Mouse (Mus musculus) kidney, embryonic 15.5 days (tissue): ENCODE results near the gene Rtn4ip1. TPM values are rescaled to one million over a fixed set of nuclear protein-coding genes. Genes with fewer than 3 reads are reported as not detected.
"Not testable (repeated sequence)": the region's sequence is repeated elsewhere in the genome, so short reads cannot be mapped to it uniquely, and the experiment has no call there.

Experiments
- ATAC-seq: fragments of 200-750 bp; cut with Nextera tagmentation; replicated peaks from 2 replicates; pipeline ENCODE4 v1.8.0; 2017; ENCODE audit warnings: moderate TSS enrichment; ENCODE audit not compliant: low FRiP score
- H3K27ac ChIP-seq: fragments of 300-500 bp; sonication (generic); 2 replicates; pipeline ENCODE4 v1.5.1; 2015; ENCODE audit warnings: mild to moderate bottlenecking, inconsistent platforms
- H3K27me3 ChIP-seq: fragments of 300-500 bp; sonication (generic); 2 replicates; pipeline ENCODE4 v1.6.1; 2015; ENCODE audit warnings: inconsistent platforms
- H3K36me3 ChIP-seq: fragments of 300-500 bp; sonication (generic); 2 replicates; pipeline ENCODE4 v1.6.1; 2015; ENCODE audit warnings: inconsistent platforms
- H3K4me1 ChIP-seq: fragments of 300-500 bp; sonication (generic); 2 replicates; pipeline ENCODE4 v1.6.1; 2015; ENCODE audit warnings: inconsistent platforms
- H3K4me2 ChIP-seq: fragments of 300-500 bp; sonication (generic); 2 replicates; pipeline ENCODE4 v1.6.1; 2015; ENCODE audit warnings: moderate library complexity, mild to moderate bottlenecking, inconsistent platforms
- H3K4me3 ChIP-seq: fragments of 300-500 bp; sonication (generic); replicated peaks from 2 replicates; pipeline ENCODE4 v1.5.1; 2015; ENCODE audit warnings: mild to moderate bottlenecking, inconsistent platforms
- H3K9ac ChIP-seq: fragments of 300-500 bp; sonication (generic); 2 replicates; pipeline ENCODE4 v1.6.1; 2015; ENCODE audit warnings: mild to moderate bottlenecking, inconsistent platforms
- H3K9me3 ChIP-seq: fragments of 300-500 bp; sonication (generic); replicated peaks from 2 replicates; pipeline ENCODE4 v1.6.1; 2016; ENCODE audit warnings: inconsistent platforms
- WGBS: fragments of 180-500 bp; shearing (Covaris S2); methylation state at CpG from one replicate; pipeline ENCODE4 v1.1.7; 2015; ENCODE audit warnings: mixed read lengths; 5-methylcytosine and 5-hydroxymethylcytosine counted together
- polyA plus RNA-seq: library from polyadenylated mRNA; unstranded; fragments of >200 nt; fragmentation: Nextera tagmentation; extraction: Ambion mirVana; gene quantifications from 2 replicates; pipeline ENCODE4 v1.2.1, GENCODE M21; 2015

Rtn4ip1 gene
- polyA plus RNA-seq, 1 experiment from 2014 or later: 17.1 TPM

- Histone ChIP-seq H3K27ac (no peak overlapping the region), H3K36me3 (no peaks in the 10 kb centered on the region), H3K9ac (no peak overlapping the region), H3K27me3 (no peaks in the 10 kb centered on the region), H3K4me2 (no peak overlapping the region), H3K9me3 (no peaks in the 10 kb centered on the region), H3K4me3 (no peak overlapping the region), H3K4me1 (peaks cover 16% of the 10 kb centered on the region)
- ATAC-seq: no peak
- WGBS: 93% methylated on average over 1 of the region's 1 CpGs
These were observed 3.0 kb downstream of the Rtn4ip1 start for GRCm38 (mm10) chr10:43904569-43904968.

GRCm38 (mm10) chr10:43910032-43910872 lies 8.6 kb downstream of the Rtn4ip1 start:
- Histone ChIP-seq H3K27ac (no peak overlapping the region), H3K9me3 (no peaks in the 10 kb centered on the region), H3K9ac (no peak overlapping the region), H3K36me3 (no peaks in the 10 kb centered on the region), H3K4me2 (no peak overlapping the region), H3K4me3 (no peak overlapping the region), H3K27me3 (no peaks in the 10 kb centered on the region), H3K4me1 (no peaks in the 10 kb centered on the region)
- 79% methylated on average over 12 of the region's 12 CpGs for WGBS
- ATAC-seq: no peak

GRCm38 (mm10) chr10:43910873-43911142 lies 9.2 kb downstream of the Rtn4ip1 start:
- Histone ChIP-seq H3K27ac (no peak overlapping the region), H3K9ac (no peak overlapping the region), H3K4me1 (no peaks in the 10 kb centered on the region), H3K4me3 (no peak overlapping the region), H3K9me3 (no peaks in the 10 kb centered on the region), H3K4me2 (no peak overlapping the region), H3K27me3 (no peaks in the 10 kb centered on the region), H3K36me3 (no peaks in the 10 kb centered on the region)
- 87% methylated on average over 8 of the region's 8 CpGs for WGBS
- no peak for ATAC-seq

GRCm38 (mm10) chr10:43912236-43912635 lies 10.6 kb downstream of the Rtn4ip1 start:
- WGBS: 79% methylated on average over 3 of the region's 3 CpGs
- Histone ChIP-seq H3K36me3 (no peaks in the 10 kb centered on the region), H3K4me3 (no peak overlapping the region), H3K27ac (no peak overlapping the region), H3K27me3 (no peaks in the 10 kb centered on the region), H3K9me3 (no peaks in the 10 kb centered on the region), H3K4me1 (peaks cover 4% of the 10 kb centered on the region; the same call in 1 of the 2 replicates), H3K4me2 (no peak overlapping the region), H3K9ac (no peak overlapping the region)
- ATAC-seq: no peak

- no peaks in the 10 kb centered on the region for H3K27me3 ChIP-seq
- H3K9me3 ChIP-seq: no peaks in the 10 kb centered on the region
- no peaks in the 10 kb centered on the region for H3K36me3 ChIP-seq
- no peak overlapping the region for H3K9ac ChIP-seq
- peaks cover 7% of the 10 kb centered on the region for H3K4me1 ChIP-seq
- WGBS: 83% methylated on average over 12 of the region's 12 CpGs
- H3K27ac ChIP-seq: no peak overlapping the region
- ATAC-seq: no peak
- no peak overlapping the region for H3K4me2 ChIP-seq
- no peak overlapping the region for H3K4me3 ChIP-seq
These were observed 14.6 kb downstream of the Rtn4ip1 start for GRCm38 (mm10) chr10:43916181-43916580.

- 88% methylated on average over 2 of the region's 2 CpGs for WGBS
These were observed 15.1 kb downstream of the Rtn4ip1 start for GRCm38 (mm10) chr10:43916737-43917136.

GRCm38 (mm10) chr10:43918696-43919608 lies 17.3 kb downstream of the Rtn4ip1 start:
- peaks cover 7% of the 10 kb centered on the region for H3K4me1 ChIP-seq
- no peak overlapping the region for H3K27ac ChIP-seq
- no peak overlapping the region for H3K4me3 ChIP-seq
- H3K9me3 ChIP-seq: no peaks in the 10 kb centered on the region
- no peak; the same call in 1 of the 2 replicates for ATAC-seq
- 41% methylated on average over 17 of the region's 17 CpGs for WGBS
- no peak overlapping the region for H3K4me2 ChIP-seq
- no peak overlapping the region for H3K9ac ChIP-seq
- no peaks in the 10 kb centered on the region for H3K27me3 ChIP-seq
- H3K36me3 ChIP-seq: no peaks in the 10 kb centered on the region

More at GRCm38 (mm10) chr10:43916737-43917136, 15.1 kb downstream of the Rtn4ip1 start:
- H3K4me2 ChIP-seq: no peak overlapping the region
- H3K27ac ChIP-seq: no peak overlapping the region
- H3K9me3 ChIP-seq: no peaks in the 10 kb centered on the region
- no peak overlapping the region for H3K4me3 ChIP-seq
- H3K27me3 ChIP-seq: no peaks in the 10 kb centered on the region
- H3K36me3 ChIP-seq: no peaks in the 10 kb centered on the region
- no peak overlapping the region for H3K9ac ChIP-seq
- ATAC-seq: no peak
- peaks cover 7% of the 10 kb centered on the region for H3K4me1 ChIP-seq

- Histone ChIP-seq H3K27ac (no peak overlapping the region), H3K36me3 (no peaks in the 10 kb centered on the region; the same call in 1 of the 2 replicates), H3K9me3 (no peaks in the 10 kb centered on the region), H3K4me2 (no peak overlapping the region), H3K4me3 (no peak overlapping the region), H3K9ac (no peak overlapping the region), H3K4me1 (peaks cover 3% of the 10 kb centered on the region; the same call in 1 of the 2 replicates), H3K27me3 (no peaks in the 10 kb centered on the region)
- ATAC-seq: no peak
- 89% methylated on average over 3 of the region's 3 CpGs for WGBS
These were observed 21.5 kb downstream of the Rtn4ip1 start for GRCm38 (mm10) chr10:43923096-43923495.

- not testable (repeated sequence) for H3K36me3 ChIP-seq, H3K4me2 ChIP-seq, H3K9ac ChIP-seq, ATAC-seq, H3K27me3 ChIP-seq, H3K4me3 ChIP-seq, H3K27ac ChIP-seq, H3K9me3 ChIP-seq, H3K4me1 ChIP-seq
- 95% methylated on average over 9 of the region's 9 CpGs for WGBS
These were observed 24.2 kb downstream of the Rtn4ip1 start for GRCm38 (mm10) chr10:43925776-43926175.

- no peak overlapping the region for H3K9ac ChIP-seq
- no peak for ATAC-seq
- no peak overlapping the region for H3K4me3 ChIP-seq
- no peaks in the 10 kb centered on the region for H3K4me1 ChIP-seq
- H3K27ac ChIP-seq: no peak overlapping the region
- 81% methylated on average over 8 of the region's 8 CpGs for WGBS
- no peaks in the 10 kb centered on the region for H3K9me3 ChIP-seq
- no peaks in the 10 kb centered on the region for H3K27me3 ChIP-seq
- H3K4me2 ChIP-seq: no peak overlapping the region
- H3K36me3 ChIP-seq: peaks cover 14% of the 10 kb centered on the region
These were observed 26.1 kb downstream of the Rtn4ip1 start for GRCm38 (mm10) chr10:43927736-43928135.

- 78% methylated on average over 5 of the region's 5 CpGs for WGBS
- no peak for ATAC-seq
These were observed 27.0 kb downstream of the Rtn4ip1 start for GRCm38 (mm10) chr10:43928596-43928995.

GRCm38 (mm10) chr10:43939136-43939662 lies 37.6 kb downstream of the Rtn4ip1 start:
- Histone ChIP-seq H3K27ac (no peak overlapping the region), H3K36me3 (peaks cover 12% of the 10 kb centered on the region; the same call in 1 of the 2 replicates), H3K27me3 (no peaks in the 10 kb centered on the region), H3K9ac (no peak overlapping the region), H3K4me1 (no peaks in the 10 kb centered on the region; the same call in 1 of the 2 replicates), H3K4me2 (no peak overlapping the region), H3K9me3 (no peaks in the 10 kb centered on the region), H3K4me3 (no peak overlapping the region)
- 78% methylated on average over 6 of the region's 6 CpGs for WGBS
- ATAC-seq: no peak

More at GRCm38 (mm10) chr10:43928596-43928995, 27.0 kb downstream of the Rtn4ip1 start:
- H3K4me1 ChIP-seq: no peaks in the 10 kb centered on the region
- H3K27me3 ChIP-seq: no peaks in the 10 kb centered on the region
- H3K4me2 ChIP-seq: no peak overlapping the region
- H3K36me3 ChIP-seq: peaks cover 20% of the 10 kb centered on the region
- no peak overlapping the region for H3K4me3 ChIP-seq
- H3K27ac ChIP-seq: no peak overlapping the region
- H3K9ac ChIP-seq: no peak overlapping the region
- H3K9me3 ChIP-seq: no peaks in the 10 kb centered on the region
